Mouse (Mus musculus): Measurements from ENCODE around the gene Gpr12.

GRCm38 (mm10) chr5:146625635-146626311 lies 40.7 kb upstream of the Gpr12 start:
- TF ChIP-seq CTCF (IDR thresholded peaks at IDR 0.05; ENCODE audit: borderline replicate concordance, insufficient read depth, low read depth, low read length) (no peak), POLR2A (IDR thresholded peaks at IDR 0.05; ENCODE audit: borderline replicate concordance, insufficient read depth, low read length) (no peak)
